Mouse (Mus musculus): Measurements from ENCODE around the gene Rac2.

DNA sequence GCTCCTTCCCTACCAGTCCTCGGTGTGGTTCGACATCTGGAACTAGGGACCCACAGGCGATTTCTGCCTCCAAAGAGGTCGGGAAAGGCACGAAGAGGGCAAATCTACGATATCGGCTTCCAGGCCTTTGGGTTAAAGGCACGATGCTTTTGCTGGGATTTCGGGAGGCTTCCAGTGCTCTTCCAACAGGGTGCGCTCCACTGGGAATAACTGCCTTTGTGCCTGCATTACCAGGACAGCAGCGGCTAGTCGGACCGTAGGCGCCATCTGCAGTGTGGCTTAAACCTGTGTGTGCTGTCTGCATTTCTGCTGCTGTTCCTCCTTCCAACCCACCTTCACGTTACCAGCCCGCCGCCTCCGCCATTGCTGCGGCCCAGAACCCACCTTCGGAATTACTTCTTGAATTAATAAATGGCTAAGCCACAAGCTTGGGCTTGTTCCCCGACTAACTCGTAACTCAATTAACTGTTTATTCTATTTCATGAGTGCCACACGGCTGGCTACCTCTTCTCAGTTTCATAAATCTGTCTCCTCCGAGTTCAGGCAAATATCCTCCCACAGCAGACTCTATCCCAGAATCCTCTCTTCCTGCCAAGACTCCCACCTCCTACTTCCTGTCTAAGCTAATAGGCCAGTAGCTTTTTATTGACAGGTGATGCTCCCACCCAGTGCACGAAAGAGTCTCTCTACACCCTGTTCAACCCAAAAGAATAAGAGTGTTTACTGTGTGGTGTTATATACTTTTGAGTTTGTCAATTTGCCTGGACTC lies 17.9 kb downstream of the Rac2 start:
- TF ChIP-seq CTCF (IDR thresholded peaks at IDR 0.05; ENCODE audit: extremely low read depth, insufficient read length, insufficient replicate concordance, low read depth, low read length), result no peak
- no peak for TF ChIP-seq POLR2A (IDR thresholded peaks at IDR 0.05; ENCODE audit: low read depth, low read length)
